Mouse (Mus musculus) megakaryocyte, embryonic 14.5 days (primary cell): ENCODE data around the gene Farp1.

Experiments used
- FLI1 ChIP-seq: IDR thresholded peaks from 2 replicates; pipeline ENCODE4 v1.6.1; 2012; ENCODE audit warnings: low read length, inconsistent platforms, mixed read lengths
- GATA1 ChIP-seq: IDR thresholded peaks from 3 replicates; pipeline ENCODE4 v1.6.1; 2012; ENCODE audit warnings: mixed read lengths, low read length, inconsistent platforms, borderline replicate concordance

GRCm38 (mm10) chr14:121060484-121060883 is 25.5 kb downstream of the Farp1 start:
- TF ChIP-seq GATA1 (no peak), FLI1 (no peak)
